Mouse (Mus musculus) G1E (cell line): ENCODE data around the gene Olfr922. TPM values are rescaled to one million over a fixed set of nuclear protein-coding genes. Genes with fewer than 3 reads are reported as not detected.

ENCODE experiments used
- ATAC-seq: 2 replicates; pipeline ENCODE4 v1.8.0; 2016; ENCODE audit warnings: mild to moderate bottlenecking; ENCODE audit not compliant: insufficient number of reproducible peaks, poor library complexity, low FRiP score, severe bottlenecking; ENCODE audit errors: extremely low read depth
- DNase-seq: peaks from one replicate; pipeline ENCODE4 v3.0.0; 2012; ENCODE audit warnings: low spot score
- H3K27me3 ChIP-seq: 2 replicates; pipeline ENCODE4 v1.6.1; 2012; ENCODE audit warnings: mild to moderate bottlenecking, low read length, inconsistent platforms; ENCODE audit not compliant: insufficient read depth
- H3K36me3 ChIP-seq: replicated peaks from 2 replicates; pipeline ENCODE3; 2012; ENCODE audit warnings: mild to moderate bottlenecking, inconsistent platforms
- H3K4me1 ChIP-seq: 2 replicates; pipeline ENCODE4 v1.6.1; 2012; ENCODE audit warnings: low read depth, low read length, inconsistent platforms, mixed read lengths; ENCODE audit not compliant: insufficient read depth
- H3K4me3 ChIP-seq: 2 replicates; pipeline ENCODE4 v1.5.1; 2012; ENCODE audit warnings: low read depth, mild to moderate bottlenecking, inconsistent platforms, low read length, moderate library complexity, mixed read lengths
- H3K9me3 ChIP-seq: replicated peaks from 2 replicates; pipeline ENCODE4 v1.6.1; 2012; ENCODE audit warnings: inconsistent platforms
- CTCF ChIP-seq: IDR thresholded peaks from 2 replicates; pipeline ENCODE4 v1.5.1; 2012; ENCODE audit warnings: low read depth, low read length, inconsistent platforms, mixed read lengths
- GATA1 ChIP-seq: IDR thresholded peaks from 2 replicates; pipeline ENCODE4 v1.6.1; 2012; ENCODE audit warnings: borderline replicate concordance, low read length, inconsistent platforms, mixed read lengths
- GATA2 ChIP-seq: IDR thresholded peaks from 2 replicates; pipeline ENCODE4 v1.6.1; 2012; ENCODE audit warnings: low read depth, low read length, inconsistent platforms, borderline replicate concordance
- POLR2AphosphoS5 ChIP-seq: IDR thresholded peaks from 2 replicates; pipeline ENCODE4 v1.6.1; 2012; ENCODE audit warnings: low read depth, low read length, inconsistent platforms; ENCODE audit not compliant: insufficient replicate concordance
- TAL1 ChIP-seq: conservative IDR thresholded peaks from 2 replicates; pipeline ENCODE4 v1.6.1; 2012; ENCODE audit warnings: low read depth, low read length, inconsistent platforms, mixed read lengths
- polyA plus RNA-seq: library from polyadenylated mRNA; stranded (reverse); fragments of >175 nt; gene quantifications from 2 replicates; pipeline ENCODE4 v1.2.3, GENCODE M21; 2012
- total RNA-seq, 2 experiments: library from RNA; stranded (forward) in 1 of 2; stranded (reverse) in 1 of 2; fragments of 200-1000 nt in 1 of 2; fragments of >200 nt in 1 of 2; fragmentation: Nextera tagmentation in 1 of 2; gene quantifications; 2 replicates each; pipeline ENCODE4 v1.2.3; 2014 to 2017

The Olfr922 gene
- total RNA-seq (2014; fragmentation: Nextera tagmentation), result not detected in 2 replicates
- total RNA-seq (2017), result 0.22 TPM in 1 of 2 replicates, not detected in the other
- polyA plus RNA-seq, result not detected in 2 replicates

DNA sequence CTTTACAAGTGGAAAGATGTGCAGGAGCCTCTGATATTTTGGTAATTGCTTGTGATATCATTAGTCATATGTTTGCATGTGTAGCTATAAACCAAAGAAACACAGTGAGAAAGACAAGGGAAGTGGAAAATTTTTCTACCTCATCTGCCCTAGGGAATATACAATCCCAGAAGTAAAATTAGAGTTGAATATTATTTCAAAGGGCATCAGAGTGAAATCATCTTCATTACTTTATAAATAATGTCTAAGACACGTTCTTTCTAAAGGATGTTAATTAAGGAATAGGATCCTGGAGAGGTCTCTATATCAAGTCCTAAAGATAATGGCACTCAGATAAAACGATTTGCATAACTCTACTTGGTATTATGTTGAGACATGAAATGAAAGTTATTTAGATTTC, at the start of gene Olfr922:
Olfr922 (plus strand) TSS at position 301 of the 400 bp plus-strand sequence.
- H3K27me3 ChIP-seq, result no peaks in the 10 kb centered on the region
- TF ChIP-seq TAL1 (no peak), CTCF (no peak), POLR2AphosphoS5 (no peak), GATA1 (no peak), GATA2 (no peak)
- no peaks in the 10 kb centered on the region for H3K9me3 ChIP-seq
- H3K4me3 ChIP-seq, result no peak within 1 kb of the TSS
- no peak for DNase-seq
- ATAC-seq, result no peak
- no peaks in the 10 kb centered on the region for H3K4me1 ChIP-seq
- no peaks in the 10 kb centered on the region for H3K36me3 ChIP-seq

DNA sequence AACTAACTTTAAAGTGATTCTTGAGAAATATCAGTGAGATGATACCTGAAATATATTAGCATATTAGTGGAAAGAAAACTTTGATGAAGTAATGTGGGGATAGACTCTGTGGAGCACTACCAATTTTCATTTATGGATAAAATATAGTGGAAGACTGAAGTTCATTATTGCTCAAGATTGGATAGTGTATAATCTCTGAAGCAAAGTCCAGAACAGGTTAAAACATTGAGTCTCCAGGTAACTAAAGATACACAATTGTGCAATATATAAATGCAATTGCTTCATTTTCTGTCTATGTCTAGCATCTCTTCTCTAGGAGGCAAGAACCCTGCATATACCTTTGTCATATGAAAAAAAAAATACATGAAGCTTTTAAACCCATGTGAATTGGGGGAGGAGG, 41.6 kb upstream of the Olfr922 start, which contains the start of gene Olfr921:
Olfr921 (plus strand) TSS at position 301 of the 400 bp plus-strand sequence.
- Histone ChIP-seq H3K27me3 (no peaks in the 10 kb centered on the region), H3K9me3 (no peaks in the 10 kb centered on the region), H3K4me3 (no peak within 1 kb of the TSS), H3K4me1 (no peaks in the 10 kb centered on the region), H3K36me3 (no peaks in the 10 kb centered on the region)
- TF ChIP-seq GATA1 (no peak), GATA2 (no peak), TAL1 (no peak), POLR2AphosphoS5 (no peak), CTCF (no peak)
- DNase-seq (no peak), ATAC-seq (no peak)

DNA sequence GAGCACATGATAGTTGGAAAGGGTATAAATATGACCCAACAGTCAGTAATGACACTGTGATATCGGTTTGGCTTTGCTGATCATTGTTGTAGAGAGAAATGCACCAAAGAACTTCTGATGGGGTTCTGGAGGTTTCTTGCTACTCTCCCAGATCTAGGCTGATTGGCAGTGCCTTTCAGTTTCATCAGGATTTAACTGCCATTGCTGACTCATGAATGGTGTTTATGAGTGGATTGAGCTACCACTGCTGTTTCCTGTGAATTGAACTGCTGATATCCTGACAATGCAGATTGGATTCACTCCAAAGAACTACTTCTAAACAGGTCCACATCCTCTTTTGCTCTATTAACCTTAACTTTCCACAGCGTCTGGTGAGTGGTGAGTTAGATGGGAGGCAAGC, 21.7 kb upstream of the Olfr922 start:
- Histone ChIP-seq H3K4me3 (no peak overlapping the region), H3K36me3 (no peaks in the 10 kb centered on the region), H3K4me1 (no peaks in the 10 kb centered on the region), H3K9me3 (no peaks in the 10 kb centered on the region), H3K27me3 (no peaks in the 10 kb centered on the region)
- DNase-seq (no peak), ATAC-seq (no peak)
- no peak for TF ChIP-seq GATA2
- no peak for TF ChIP-seq TAL1
- TF ChIP-seq CTCF, result no peak
- no peak for TF ChIP-seq POLR2AphosphoS5
- TF ChIP-seq GATA1, result no peak

DNA sequence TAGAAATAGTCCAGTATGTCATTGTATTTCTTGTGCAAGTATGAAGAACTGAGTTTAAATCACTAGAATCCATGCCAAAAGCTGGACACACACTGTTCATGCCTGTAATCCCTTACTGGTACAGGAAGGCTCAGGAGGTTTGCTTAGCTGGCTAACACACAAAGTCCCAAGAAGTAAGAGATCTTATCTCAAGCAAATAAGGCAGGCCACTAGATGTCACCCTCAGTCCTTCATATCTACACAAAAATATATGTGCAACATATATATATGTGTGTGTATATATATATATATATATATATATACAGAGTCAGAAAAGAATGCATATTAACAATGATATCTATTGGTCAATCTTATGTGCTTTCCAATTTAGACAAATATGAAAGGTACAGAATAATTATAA, 8.7 kb upstream of the Olfr922 start:
- no peak for ATAC-seq
- no peaks in the 10 kb centered on the region for H3K4me1 ChIP-seq
- no peaks in the 10 kb centered on the region for H3K9me3 ChIP-seq
- no peaks in the 10 kb centered on the region for H3K27me3 ChIP-seq
- no peaks in the 10 kb centered on the region for H3K36me3 ChIP-seq
- no peak overlapping the region for H3K4me3 ChIP-seq
- TF ChIP-seq GATA1 (no peak), GATA2 (no peak), CTCF (no peak), TAL1 (no peak), POLR2AphosphoS5 (no peak)
- DNase-seq, result no peak

DNA sequence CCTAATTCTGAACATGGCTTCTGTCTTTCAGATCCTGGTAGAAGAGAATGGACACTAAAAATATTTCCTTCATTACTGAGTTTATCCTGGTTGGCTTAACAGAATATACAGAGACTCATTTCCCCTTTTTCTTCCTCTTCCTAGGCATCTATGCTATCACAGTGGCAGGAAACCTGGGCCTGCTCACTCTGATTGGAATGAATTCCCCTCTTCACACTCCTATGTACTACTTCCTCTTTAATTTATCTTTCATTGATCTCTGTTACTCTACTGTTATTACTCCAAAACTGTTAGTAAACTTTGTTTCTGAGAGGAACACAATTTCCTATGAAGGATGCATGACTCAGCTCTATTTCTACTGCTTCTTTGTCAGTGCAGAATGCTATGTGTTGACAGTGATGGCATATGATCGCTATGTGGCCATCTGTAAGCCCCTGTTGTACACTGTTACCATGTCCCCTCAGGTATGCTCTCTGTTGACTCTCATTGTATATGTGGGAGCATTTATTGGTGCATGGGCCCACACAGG, 1.1 kb downstream of the Olfr922 start:
- Histone ChIP-seq H3K4me3 (no peak overlapping the region), H3K27me3 (no peaks in the 10 kb centered on the region), H3K4me1 (no peaks in the 10 kb centered on the region), H3K36me3 (no peaks in the 10 kb centered on the region), H3K9me3 (no peaks in the 10 kb centered on the region)
- DNase-seq, result no peak
- TF ChIP-seq CTCF (no peak), POLR2AphosphoS5 (no peak), GATA2 (no peak), GATA1 (no peak), TAL1 (no peak)
- ATAC-seq, result peak; percentile 57

DNA sequence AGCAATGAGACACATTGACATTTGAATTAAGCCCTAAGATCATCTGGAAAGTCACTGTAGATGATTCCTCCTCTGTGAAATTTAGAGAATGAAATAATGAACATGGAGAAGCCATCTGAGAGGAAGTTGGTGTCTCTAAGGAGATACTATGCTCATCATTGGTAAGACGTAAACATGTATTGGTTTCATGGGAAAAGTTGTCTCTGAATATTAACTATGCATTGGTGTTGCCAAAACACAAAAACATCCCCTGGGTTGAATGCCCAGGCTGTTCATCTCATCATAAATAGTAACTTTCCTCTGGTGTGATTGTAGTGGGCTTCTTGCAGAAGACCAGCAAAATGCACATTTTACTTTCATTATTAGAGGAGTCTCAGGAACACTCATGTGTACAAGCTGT, 11.8 kb downstream of the Olfr922 start, which contains the start of gene Olfr923:
Olfr923 (plus strand) TSS at position 301 of the 400 bp plus-strand sequence.
- no peaks in the 10 kb centered on the region for H3K9me3 ChIP-seq
- H3K36me3 ChIP-seq, result no peaks in the 10 kb centered on the region
- H3K4me1 ChIP-seq, result no peaks in the 10 kb centered on the region
- no peak for ATAC-seq
- no peak for DNase-seq
- no peak within 1 kb of the TSS for H3K4me3 ChIP-seq
- TF ChIP-seq POLR2AphosphoS5 (no peak), TAL1 (no peak), CTCF (no peak), GATA2 (no peak), GATA1 (no peak)
- no peaks in the 10 kb centered on the region for H3K27me3 ChIP-seq
